Mouse (Mus musculus): ENCODE results near the gene Stim1. TPM values are rescaled to one million over a fixed set of nuclear protein-coding genes. Genes with fewer than 3 reads are reported as not detected.
"Not testable (repeated sequence)": the region's sequence is repeated elsewhere in the genome, so short reads cannot be mapped to it uniquely, and the experiment has no call there.

Stim1 gene
- polyA plus RNA-seq, 1 experiment from 2014 or later: 11.6 TPM

DNA sequence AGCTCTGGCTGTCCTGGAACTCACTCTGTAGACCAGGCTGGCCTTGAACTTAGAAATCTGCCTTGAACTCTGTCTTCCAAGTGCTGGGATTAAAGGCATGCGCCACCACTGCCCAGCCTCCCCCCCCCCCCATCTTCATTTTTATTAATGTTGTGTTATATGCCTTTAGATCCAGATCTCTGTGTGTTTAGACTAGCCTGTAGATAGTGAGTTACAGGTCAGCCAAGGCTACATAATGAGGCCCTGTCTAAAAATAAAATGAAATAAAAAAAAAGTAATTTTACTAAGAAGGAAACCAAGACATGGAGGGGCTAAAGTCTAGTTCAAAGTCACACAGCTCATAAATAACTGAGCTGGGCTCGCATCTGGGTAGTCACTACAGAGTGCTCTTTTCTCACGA is 211.3 kb downstream of the Stim1 start:
- H3K4me2 ChIP-seq: no peak overlapping the region
- no peaks in the 10 kb centered on the region for H3K4me1 ChIP-seq (replicated peaks)
- H3K36me3 ChIP-seq: peaks cover 4% of the 10 kb centered on the region; the same call in 1 of the 2 replicates
- WGBS: 74% methylated on average over 3 of the region's 3 CpGs
- no peaks in the 10 kb centered on the region for H3K27me3 ChIP-seq
- no peak for ATAC-seq (ENCODE audit: low read depth)
- H3K27ac ChIP-seq (replicated peaks): no peak overlapping the region
- no peak overlapping the region for H3K4me3 ChIP-seq
- H3K9ac ChIP-seq: no peak overlapping the region
- H3K9me3 ChIP-seq: no peaks in the 10 kb centered on the region

DNA sequence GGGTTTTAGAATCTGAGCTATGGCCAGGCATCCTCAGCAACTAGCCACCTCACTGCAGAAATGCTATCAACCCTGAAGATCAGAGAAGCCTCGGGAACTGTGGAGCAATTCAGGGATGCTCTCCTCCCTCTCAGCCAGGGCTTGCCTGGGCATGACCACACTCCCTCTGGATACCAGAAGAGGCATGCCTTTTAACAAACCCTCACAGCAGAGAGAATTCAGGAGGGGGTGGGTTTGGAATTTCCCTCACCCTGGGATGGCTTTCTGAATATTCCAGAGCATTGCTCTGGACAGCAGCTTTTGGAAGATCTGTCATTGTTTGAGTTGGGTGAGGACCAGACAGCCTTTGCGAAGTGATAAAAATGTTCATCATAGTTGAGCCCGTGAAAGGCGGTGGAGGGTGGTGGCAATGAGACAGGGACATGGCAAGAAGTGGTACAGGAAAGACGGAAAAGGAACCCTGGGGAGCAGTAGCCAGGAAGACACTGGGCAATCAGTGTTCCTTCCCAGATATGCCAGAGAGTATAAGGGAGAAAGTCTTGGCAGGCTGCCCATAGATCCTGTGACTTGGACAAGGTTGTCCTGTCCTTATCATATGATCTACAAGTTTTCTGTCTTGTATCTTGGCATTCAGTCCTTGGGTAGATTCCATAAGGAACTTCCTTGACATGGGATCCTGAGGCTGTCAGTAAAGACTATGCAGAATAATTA is 211.9 kb downstream of the Stim1 start:
- H3K9ac ChIP-seq: no peak overlapping the region
- no peaks in the 10 kb centered on the region for H3K27me3 ChIP-seq
- no peaks in the 10 kb centered on the region for H3K4me1 ChIP-seq (replicated peaks)
- no peaks in the 10 kb centered on the region for H3K9me3 ChIP-seq
- no peak overlapping the region for H3K4me2 ChIP-seq
- no peak overlapping the region for H3K4me3 ChIP-seq
- H3K27ac ChIP-seq (replicated peaks): no peak overlapping the region
- H3K36me3 ChIP-seq: peaks cover 4% of the 10 kb centered on the region; the same call in 1 of the 2 replicates
- WGBS: 69% methylated on average over 5 of the region's 5 CpGs
- no peak for ATAC-seq (ENCODE audit: low read depth)

DNA sequence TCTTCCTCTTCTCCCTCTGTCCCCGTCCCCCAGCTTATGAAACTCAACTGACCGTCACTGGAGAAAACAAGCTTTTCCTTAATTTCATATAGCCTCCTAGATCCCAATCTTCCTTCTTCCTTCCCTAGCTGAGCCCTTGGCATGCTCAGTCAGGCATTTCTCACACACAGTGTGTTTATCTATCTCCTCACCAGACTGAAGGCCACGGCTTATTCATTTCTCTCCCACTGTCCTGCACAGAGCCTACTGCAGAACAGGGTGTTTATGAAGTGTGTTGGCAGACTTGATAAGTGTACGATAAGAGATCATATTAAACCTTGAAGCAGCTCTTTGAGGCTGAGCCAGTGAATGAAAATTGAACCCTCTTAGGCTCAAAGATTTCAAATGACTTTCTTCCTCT is 213.2 kb downstream of the Stim1 start:
- Histone ChIP-seq H3K36me3 (no peaks in the 10 kb centered on the region), H3K9ac (no peak overlapping the region), H3K4me3 (no peak overlapping the region), H3K27me3 (no peaks in the 10 kb centered on the region), H3K4me2 (no peak overlapping the region), H3K9me3 (no peaks in the 10 kb centered on the region), H3K27ac (replicated peaks) (no peak overlapping the region), H3K4me1 (replicated peaks) (no peaks in the 10 kb centered on the region)
- 92% methylated on average over 4 of the region's 4 CpGs for WGBS
- no peak for ATAC-seq (ENCODE audit: low read depth)

DNA sequence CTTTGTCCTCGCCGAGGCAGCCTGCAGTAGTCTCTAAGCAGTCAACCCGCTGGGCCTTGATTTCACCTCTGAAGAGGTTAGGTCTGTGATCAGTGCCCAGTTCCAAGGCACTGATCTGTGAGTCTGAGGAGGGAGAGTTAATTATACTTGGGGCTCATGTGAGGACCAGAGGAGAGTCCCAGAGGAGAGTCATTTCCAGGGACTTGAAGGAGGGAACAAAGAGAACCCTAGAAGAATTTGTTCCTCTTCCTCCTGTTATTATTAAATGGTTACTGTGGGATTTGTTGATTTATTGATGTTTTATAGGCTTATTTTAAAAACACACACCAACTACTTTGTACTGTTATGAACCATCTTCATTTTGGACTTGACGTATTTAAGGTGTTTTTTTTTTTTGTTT is 214.0 kb downstream of the Stim1 start, which contains the start of gene Olfr543:
Olfr543 (minus strand) TSS at position 101 of the 400 bp plus-strand sequence.
- no peak for ATAC-seq (ENCODE audit: low read depth)
- Histone ChIP-seq H3K36me3 (no peaks in the 10 kb centered on the region), H3K4me1 (replicated peaks) (no peaks in the 10 kb centered on the region), H3K4me3 (no peak within 1 kb of the TSS), H3K4me2 (no peak within 1 kb of the TSS), H3K9me3 (no peaks in the 10 kb centered on the region), H3K27me3 (no peaks in the 10 kb centered on the region), H3K9ac (no peak within 1 kb of the TSS), H3K27ac (replicated peaks) (no peak within 1 kb of the TSS)
- 97% methylated on average over 4 of the region's 4 CpGs for WGBS

DNA sequence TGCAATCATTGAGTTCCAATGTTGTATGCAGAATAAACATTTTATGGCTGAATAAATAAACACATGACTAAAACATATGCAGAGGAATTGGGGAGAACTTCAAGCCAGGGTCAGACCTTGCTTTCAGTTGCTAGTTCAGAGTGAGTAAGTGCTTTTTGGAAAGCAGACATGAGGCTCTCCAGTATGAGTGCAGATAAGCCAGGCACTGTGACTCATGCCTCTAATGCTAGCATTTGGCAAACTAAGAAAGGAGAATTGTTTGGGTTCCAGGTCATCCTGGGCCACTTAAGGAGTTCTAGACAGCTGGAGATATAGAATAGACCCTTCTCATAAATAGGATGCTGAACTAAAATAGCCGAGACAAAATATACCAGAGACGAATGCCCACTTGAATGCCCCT is 216.1 kb downstream of the Stim1 start:
- H3K27ac ChIP-seq (replicated peaks): no peak overlapping the region
- 95% methylated on average over 2 of the region's 2 CpGs for WGBS
- no peaks in the 10 kb centered on the region for H3K9me3 ChIP-seq
- no peak overlapping the region for H3K4me2 ChIP-seq
- no peak for ATAC-seq (ENCODE audit: low read depth)
- H3K4me3 ChIP-seq: no peak overlapping the region
- H3K27me3 ChIP-seq: no peaks in the 10 kb centered on the region
- no peaks in the 10 kb centered on the region for H3K4me1 ChIP-seq (replicated peaks)
- H3K9ac ChIP-seq: no peak overlapping the region
- H3K36me3 ChIP-seq: no peaks in the 10 kb centered on the region

DNA sequence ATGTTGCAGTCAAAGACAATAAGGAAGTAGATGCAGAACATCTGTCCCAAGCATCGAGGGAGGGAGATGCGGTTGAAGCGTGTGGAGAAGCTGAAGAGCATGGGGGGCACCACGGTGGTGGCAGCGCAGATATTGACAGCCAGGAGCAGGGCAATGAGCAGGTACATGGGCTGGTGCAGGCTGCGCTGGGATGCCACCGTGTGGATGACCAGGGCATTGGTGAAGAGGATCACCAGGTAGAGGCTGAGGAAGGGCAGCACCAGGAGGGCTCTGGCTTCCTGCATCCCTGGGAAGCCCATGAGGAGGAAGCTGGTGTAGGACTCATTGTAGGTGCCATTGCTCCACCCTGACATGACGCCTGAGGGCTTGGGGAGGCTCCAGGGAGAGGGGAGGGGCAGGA is 217.2 kb downstream of the Stim1 start:
- H3K4me1 ChIP-seq (replicated peaks); H3K4me2 ChIP-seq; ATAC-seq (ENCODE audit: low read depth); H3K36me3 ChIP-seq; H3K9ac ChIP-seq; H3K27me3 ChIP-seq; H3K4me3 ChIP-seq; H3K27ac ChIP-seq (replicated peaks); H3K9me3 ChIP-seq: not testable (repeated sequence)
- 75% methylated on average over 6 of the region's 8 CpGs for WGBS

DNA sequence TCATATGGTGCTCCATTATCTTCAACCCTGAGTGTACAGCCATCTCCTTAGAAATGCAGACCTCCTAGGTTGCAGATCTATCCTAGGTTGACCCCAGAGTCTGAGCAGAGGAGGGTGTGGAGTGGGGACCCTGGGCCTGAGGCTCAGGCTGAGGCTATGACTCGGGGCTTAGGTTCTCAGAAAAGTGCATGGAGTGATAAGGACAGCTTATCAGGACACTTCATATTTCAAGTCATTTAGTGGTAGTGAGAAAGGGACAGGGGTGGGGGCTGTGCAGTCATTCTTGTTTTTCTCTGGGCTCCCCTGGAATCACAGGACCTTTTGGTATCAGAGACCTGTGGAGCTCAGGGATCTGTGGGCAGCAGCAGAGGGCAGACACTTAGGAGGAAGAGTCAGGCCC is 218.5 kb downstream of the Stim1 start:
- H3K9me3 ChIP-seq: no peaks in the 10 kb centered on the region
- no peak overlapping the region for H3K9ac ChIP-seq
- no peaks in the 10 kb centered on the region for H3K27me3 ChIP-seq
- no peak overlapping the region for H3K4me3 ChIP-seq
- no peak overlapping the region for H3K27ac ChIP-seq (replicated peaks)
- 93% methylated on average over 1 of the region's 1 CpGs for WGBS
- H3K4me2 ChIP-seq: no peak overlapping the region
- no peak for ATAC-seq (ENCODE audit: low read depth)
- no peaks in the 10 kb centered on the region for H3K36me3 ChIP-seq
- H3K4me1 ChIP-seq (replicated peaks): no peaks in the 10 kb centered on the region

Other genes with a start within 250 kb of the Stim1 start
- 3.7 and 4.6 TPM in 2 replicates for gene Il18bp, start 249.1 kb upstream of the Stim1 start, polyA plus RNA-seq (2015; fragmentation: Nextera tagmentation; extraction: Ambion mirVana)
- 30.7 and 33.2 TPM in 2 replicates for gene Rnf121, start 202.3 kb upstream of the Stim1 start, polyA plus RNA-seq (2015; fragmentation: Nextera tagmentation; extraction: Ambion mirVana)
- gene Xndc1, start 202.3 kb upstream of the Stim1 start, polyA plus RNA-seq (2015; fragmentation: Nextera tagmentation; extraction: Ambion mirVana): 22.0 and 27.1 TPM in 2 replicates
- 1.9 and 2.5 TPM in 2 replicates for gene Xntrpc, start 202.1 kb upstream of the Stim1 start, polyA plus RNA-seq (2015; fragmentation: Nextera tagmentation; extraction: Ambion mirVana)
- 1.8 TPM in 1 of 2 replicates, not detected in the other for gene Trpc2, start 184.7 kb upstream of the Stim1 start, polyA plus RNA-seq (2015; fragmentation: Nextera tagmentation; extraction: Ambion mirVana)
- gene Art1, start 166.1 kb upstream of the Stim1 start, polyA plus RNA-seq (2015; fragmentation: Nextera tagmentation; extraction: Ambion mirVana): 0.71 and 1.2 TPM in 2 replicates
- 0.60 and 0.77 TPM in 2 replicates for gene Art5, start 158.3 kb upstream of the Stim1 start, polyA plus RNA-seq (2015; fragmentation: Nextera tagmentation; extraction: Ambion mirVana)
- not detected in 2 replicates for gene Chrna10, start 151.0 kb upstream of the Stim1 start, polyA plus RNA-seq (2015; fragmentation: Nextera tagmentation; extraction: Ambion mirVana)
- gene Nup98, start 57.6 kb upstream of the Stim1 start, polyA plus RNA-seq (2015; fragmentation: Nextera tagmentation; extraction: Ambion mirVana): 21.6 and 23.7 TPM in 2 replicates
- 47.5 and 49.6 TPM in 2 replicates for gene Pgap2, start 57.6 kb upstream of the Stim1 start, polyA plus RNA-seq (2015; fragmentation: Nextera tagmentation; extraction: Ambion mirVana)
- 20.1 and 22.5 TPM in 2 replicates for gene Rhog, start 11.8 kb upstream of the Stim1 start, polyA plus RNA-seq (2015; fragmentation: Nextera tagmentation; extraction: Ambion mirVana)
- 46.7 and 55.0 TPM in 2 replicates for gene Rrm1, start 173.9 kb downstream of the Stim1 start, polyA plus RNA-seq (2015; fragmentation: Nextera tagmentation; extraction: Ambion mirVana)
- gene Olfr543, start 213.9 kb downstream of the Stim1 start, polyA plus RNA-seq (2015; fragmentation: Nextera tagmentation; extraction: Ambion mirVana): 0.48 and 0.50 TPM in 2 replicates
- 0.17 TPM in 1 of 2 replicates, not detected in the other for gene Olfr544, start 220.5 kb downstream of the Stim1 start, polyA plus RNA-seq (2015; fragmentation: Nextera tagmentation; extraction: Ambion mirVana)
- 0.38 TPM in 1 of 2 replicates, not detected in the other for gene Olfr545, start 231.8 kb downstream of the Stim1 start, polyA plus RNA-seq (2015; fragmentation: Nextera tagmentation; extraction: Ambion mirVana)

Data from neural tube, embryonic 13.5 days (tissue).